Mouse (Mus musculus) lung, postnatal 14 days (tissue): ENCODE data around the gene Ankrd13c.
"Not testable (repeated sequence)": the region's sequence is repeated elsewhere in the genome, so short reads cannot be mapped to it uniquely, and the experiment has no call there.

Experiments used
- DNase-seq: peaks from one replicate; pipeline ENCODE4 v3.0.0; 2021

Ankrd13c gene

DNA sequence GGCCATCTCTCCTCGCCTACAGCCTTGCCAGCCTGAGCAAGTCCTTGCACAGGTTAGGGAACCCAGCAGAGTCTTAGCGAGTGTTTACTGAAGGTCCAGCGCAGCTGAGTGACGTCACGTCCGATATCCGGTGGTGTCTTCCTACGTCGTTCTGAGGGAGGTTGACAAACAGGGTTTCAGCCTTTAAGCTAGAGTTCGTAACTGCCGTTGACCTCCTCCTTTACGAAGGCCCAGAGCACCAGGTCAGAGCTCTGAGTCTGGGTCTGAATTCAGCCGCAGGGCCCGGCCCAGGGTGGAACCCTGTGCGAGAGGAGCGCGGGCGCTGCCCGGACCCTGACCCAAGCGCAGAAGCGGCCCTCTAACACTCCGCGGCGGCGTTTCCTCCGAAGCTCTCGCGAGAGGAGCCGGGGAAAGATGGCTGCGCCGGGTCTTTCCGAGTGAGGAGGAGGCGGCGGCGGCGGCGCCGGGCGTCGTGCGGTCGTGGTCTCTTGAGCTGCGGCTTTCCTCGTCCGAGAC, at the start of gene Ankrd13c:
Gene Ankrd13c, plus strand, starts transcription at position 397 of the 516 bp plus-strand sequence.
- peak; percentile 92 for DNase-seq

GRCm38 (mm10) chr3:157897645-157898044, 49.4 kb upstream of the Ankrd13c start:
- no peak for DNase-seq

DNA sequence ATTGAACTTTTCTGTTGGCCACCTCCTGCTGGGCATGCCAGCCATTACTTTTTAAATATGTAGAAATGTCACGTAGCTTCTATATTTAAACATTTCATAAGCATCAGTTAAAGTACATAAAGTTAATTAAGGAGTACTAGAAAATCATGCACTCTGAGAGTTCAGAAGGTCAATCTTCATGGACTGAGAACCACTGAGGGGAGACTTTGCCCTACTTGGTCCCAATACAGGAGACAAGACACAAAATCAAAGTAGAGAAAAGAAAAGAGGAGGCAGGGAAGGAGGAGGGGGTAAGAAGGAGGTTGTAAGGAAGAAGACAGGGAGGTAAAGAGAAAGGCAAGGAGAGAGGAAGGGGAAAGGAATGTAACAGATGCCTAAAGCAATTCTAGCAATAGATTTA, 47.1 kb upstream of the Ankrd13c start:
- no peak for DNase-seq

- no peak for DNase-seq
These were observed 45.3 kb upstream of the Ankrd13c start for GRCm38 (mm10) chr3:157901721-157902120.

DNA sequence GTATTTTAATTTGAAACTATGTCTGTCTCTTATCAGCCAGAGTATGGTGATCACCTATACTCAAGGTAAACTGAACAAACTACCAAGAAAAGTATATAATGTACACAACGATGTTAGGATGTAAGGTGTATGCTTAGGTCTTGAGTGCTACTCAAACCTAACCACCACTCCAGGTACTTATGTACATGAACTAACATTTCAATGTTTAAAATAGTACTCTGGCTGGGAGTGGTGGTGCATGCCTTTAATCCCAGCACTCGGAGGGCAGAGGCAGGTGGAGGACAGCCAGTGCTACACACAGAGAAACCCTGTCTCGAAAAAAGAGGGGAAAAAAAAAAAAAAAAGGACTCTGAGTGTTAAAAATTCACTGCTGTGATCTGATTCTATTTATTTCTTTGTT, 38.9 kb upstream of the Ankrd13c start:
- no peak for DNase-seq

DNA sequence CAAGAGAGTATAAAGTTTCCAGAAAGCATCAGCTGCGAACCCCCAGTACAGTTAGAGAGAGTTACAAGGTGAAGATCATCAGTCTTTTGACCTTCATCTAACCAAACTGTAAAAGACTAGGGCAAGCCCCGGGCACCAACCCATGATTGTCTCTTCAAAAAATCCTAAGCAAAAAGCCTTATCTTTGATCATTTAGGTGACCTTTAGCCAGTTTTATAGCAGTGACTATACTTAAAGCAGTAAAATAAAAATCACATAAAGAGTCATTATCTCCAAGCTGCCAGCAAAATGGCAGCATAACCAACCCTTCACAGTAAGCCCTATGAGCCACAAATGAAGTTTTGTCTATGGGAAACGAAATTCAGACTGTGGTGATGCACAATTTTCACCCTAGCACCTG, 36.8 kb upstream of the Ankrd13c start:
- no peak for DNase-seq

DNA sequence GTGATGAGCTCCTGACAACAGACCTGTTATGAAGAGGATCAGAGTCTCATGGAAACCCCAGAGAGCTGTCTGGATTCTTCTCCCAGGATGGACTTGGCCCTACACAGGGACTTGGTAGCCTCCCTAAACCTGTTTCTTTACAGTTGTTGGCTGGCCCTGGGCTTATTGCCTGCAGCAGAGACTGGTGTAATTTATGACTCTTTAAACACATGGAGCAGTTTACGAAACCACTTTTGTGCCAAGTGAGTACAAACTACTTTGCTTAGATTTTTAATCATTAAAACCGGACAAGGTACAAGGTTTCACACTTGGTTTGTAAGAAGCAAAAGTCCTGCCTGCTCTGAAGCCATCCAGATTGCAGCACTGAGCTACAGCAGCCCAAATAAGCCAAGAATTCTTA, 34.9 kb upstream of the Ankrd13c start:
- no peak for DNase-seq

DNA sequence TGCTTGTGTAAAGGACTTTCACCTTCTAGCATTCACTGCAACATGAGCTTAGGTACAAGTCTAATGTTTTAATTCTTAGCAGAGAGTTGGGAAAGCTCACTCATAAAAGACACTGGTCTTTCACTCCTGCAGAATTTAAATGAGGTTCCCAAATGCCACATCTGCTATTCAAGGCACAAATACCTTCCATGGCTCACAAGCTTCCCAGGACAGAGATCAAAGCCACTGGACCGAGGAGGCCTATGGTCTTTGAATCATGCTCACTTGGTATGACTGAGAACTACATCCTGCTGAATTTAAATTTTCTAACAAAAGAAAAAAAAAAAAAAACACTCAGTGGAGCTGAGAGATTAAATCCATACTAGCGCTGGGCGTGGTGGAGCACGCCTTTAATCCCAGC, 30.7 kb upstream of the Ankrd13c start:
- DNase-seq, result no peak

DNA sequence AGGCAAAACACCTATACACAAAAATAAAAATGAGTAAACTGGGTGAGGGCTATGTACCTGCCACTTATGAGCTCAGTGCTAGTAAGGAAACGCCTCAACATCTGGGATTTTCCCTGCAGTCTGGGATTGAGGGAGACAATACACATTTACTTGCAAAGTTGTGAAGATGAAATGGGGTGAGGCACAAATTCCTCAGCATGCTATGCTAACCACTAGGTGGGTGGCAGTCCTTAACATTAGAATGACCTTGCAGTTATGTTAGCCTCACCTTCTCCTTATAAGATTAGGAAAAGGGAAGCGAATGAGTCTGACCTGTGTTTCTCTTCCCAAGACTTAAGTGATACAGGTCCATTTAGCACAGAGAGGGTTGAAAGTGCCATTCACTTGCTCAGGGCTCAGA, 25.7 kb upstream of the Ankrd13c start:
- DNase-seq, result no peak

- DNase-seq, result no peak
These were observed 23.7 kb upstream of the Ankrd13c start for GRCm38 (mm10) chr3:157923268-157923835.

DNA sequence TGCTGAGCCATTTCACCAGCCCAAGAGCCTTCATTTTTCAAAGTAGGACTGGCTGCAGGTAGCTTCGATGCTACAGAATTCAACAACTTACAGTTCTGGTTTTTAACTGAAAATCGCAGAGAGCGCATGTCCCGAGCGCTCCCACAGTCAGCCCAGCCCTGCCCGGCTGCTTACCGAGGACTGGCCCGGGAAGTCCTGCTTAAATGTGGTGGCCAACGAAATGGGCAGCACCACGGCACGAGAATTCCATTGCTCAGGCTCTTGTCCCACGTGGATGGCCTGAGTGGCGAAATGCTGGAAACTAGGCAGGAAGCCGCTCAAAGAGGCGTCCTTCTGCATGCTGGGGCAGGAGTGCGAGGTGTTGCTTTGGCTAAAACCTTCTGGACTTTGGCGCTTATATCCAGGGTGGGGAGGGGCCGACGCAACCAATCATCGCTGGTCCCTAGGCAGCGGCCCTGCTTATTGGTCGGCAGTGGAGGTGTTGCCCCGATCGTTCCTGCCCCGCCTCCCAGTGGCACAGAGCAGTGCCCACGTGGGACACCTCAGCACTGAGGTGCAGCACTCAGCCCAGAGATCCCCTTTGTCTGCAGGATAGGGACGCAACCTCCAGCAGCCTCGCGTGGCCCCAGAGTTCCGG, 22.2 kb upstream of the Ankrd13c start, which contains the start of gene Cth:
Gene Cth, minus strand, starts transcription at position 386 of the 637 bp plus-strand sequence.
- peak; percentile 86 for DNase-seq

DNA sequence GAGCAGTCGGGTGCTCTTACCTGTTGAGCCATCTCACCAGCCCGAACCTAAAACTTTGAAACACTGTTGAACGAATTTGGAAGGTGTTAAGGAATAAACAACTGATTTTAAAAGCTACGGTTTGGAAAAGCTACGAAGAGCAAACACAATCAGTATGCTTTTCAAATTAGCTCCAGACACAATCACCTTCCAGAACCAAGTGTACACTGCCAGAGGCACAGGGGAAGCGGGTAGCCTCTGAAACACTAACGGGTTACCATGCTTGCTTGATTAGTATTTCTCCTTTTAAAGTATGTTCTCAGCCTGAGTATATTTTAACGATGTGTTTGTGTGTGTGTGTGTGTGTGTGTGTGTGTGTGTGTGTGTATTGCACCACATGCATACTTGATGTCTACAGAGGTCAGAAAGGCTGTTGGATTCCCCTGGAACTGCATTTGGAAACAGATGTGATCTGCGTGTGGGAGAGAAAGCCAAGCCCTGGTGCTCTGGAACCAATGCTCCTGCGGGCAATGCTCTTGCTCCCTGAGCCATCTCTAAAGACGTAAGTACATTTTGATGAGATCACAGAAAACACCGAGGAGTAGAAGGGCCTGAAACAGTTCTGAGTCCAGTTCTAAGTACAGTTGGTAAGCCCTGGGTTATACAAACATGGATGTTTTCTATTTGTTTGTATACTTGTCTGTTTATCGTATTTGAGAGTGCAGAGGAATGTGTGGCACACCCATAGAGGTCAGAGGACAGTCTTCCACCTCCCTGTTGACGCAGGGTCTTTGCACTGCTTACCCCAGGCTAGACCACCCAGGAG, 21.1 kb upstream of the Ankrd13c start:
- no peak for DNase-seq

GRCm38 (mm10) chr3:157926761-157927160, 20.3 kb upstream of the Ankrd13c start:
- no peak for DNase-seq

DNA sequence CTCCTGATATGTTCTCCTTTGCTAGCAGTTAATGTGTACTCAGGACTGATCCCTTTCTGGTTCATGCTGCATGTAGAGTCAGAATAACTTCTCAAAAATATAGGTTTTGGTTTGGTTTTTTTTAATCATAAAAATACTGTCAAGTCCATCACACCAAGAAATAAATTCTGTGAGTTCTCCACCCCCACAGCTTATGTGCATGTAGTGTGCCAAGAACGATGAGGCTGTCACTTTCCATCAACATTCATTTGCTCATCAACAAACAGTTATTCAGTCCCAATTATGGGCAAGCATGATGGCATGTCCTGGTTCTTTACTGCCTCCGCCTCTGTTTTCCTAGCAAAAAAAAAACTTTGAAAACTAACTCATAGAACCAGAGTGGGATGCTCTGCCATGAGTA, 18.3 kb upstream of the Ankrd13c start:
- no peak for DNase-seq

- DNase-seq, result no peak
These were observed 17.6 kb upstream of the Ankrd13c start for GRCm38 (mm10) chr3:157929417-157929816.

- no peak for DNase-seq
These were observed 15.4 kb upstream of the Ankrd13c start for GRCm38 (mm10) chr3:157931592-157931991.

DNA sequence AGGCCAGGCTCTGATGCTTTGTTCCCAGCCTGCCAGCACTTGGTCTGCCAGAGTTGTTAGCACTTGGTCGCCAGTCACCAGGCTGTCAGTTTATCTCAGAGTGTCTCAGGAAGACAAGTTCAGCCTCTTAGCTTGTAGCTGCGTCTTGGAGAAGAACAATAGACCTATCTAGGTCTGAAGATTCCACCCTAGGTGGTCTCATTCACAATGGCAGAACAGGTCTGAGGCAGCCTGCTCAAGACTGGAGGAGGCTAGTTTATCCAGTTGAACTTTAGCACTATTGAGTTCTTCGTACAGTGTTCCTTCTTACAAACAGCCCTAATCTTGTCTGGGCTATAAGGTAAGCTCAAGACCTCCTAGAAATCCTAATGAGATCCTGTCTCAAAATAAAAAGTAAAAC, 15.0 kb upstream of the Ankrd13c start:
- DNase-seq, result no peak

- not testable (repeated sequence) for DNase-seq
These were observed 13.8 kb upstream of the Ankrd13c start for GRCm38 (mm10) chr3:157933223-157933622.

DNA sequence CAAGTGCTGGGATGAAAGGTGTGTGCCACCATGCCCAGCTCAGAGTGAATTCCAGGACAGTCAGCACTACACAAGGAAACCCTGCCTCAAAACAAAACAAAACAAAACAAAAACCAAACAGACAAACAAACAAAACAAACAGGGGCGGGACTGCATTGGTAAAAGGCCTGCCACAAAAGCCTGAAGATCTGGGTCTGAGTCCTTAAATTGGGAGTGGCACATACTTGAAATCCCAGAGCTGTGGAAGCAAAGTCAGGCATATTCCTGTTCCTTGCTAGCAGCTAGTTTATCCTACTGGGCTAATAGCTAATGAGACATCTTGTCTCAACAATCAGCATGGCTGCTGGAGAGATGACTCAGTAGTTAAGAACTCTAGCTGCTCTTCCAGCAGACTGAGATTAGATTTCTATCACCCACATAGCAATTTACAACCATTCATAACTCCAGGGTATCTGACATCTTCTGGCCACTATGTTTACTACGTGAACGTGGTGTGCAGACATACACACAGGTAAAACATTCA, 12.7 kb upstream of the Ankrd13c start:
- no peak for DNase-seq

- no peak for DNase-seq
These were observed 8.5 kb upstream of the Ankrd13c start for GRCm38 (mm10) chr3:157938585-157938984.

DNA sequence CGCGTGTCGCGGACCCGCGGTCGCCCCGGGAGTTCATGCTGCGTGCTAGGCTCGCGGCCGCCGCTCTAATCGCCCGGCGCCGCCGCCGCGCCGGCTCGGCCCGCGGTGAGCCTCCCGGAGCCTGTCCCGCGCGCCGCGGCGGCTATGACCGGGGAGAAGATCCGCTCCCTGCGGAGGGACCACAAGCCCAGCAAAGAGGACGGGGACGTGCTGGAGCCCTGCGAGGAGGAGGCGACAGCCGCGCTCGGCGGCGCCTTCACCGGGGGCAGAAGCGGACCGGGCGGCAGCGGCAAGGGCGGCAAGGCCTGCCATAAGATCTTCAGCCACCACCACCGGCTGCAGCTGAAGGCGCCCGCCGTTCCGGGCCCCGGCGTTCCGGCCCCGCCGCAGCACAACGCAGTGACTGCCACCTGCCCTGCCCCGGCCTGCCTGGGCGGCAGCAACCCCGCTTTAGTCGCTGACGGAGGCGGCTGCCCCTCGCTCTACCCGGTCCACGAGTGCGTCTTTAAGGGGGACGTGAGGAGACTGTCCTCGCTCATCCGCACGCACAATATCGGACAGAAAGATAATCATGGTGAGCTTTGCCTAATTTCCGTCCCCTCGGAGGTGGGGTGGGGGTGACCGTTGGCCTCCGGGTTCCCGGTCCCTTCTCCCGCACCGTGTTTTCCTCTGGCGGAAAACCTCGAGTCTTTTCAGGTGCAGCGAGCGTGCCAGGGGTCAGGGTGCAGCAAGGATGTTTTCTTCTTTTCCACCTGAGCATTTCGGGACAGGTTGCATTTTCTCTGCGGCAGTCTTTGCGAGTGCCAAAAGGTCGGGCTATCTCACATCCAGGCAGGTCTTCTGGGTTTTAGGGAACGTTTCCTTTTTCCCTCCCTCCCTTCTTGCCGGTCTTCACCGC, 593 bp downstream of the Ankrd13c start:
- DNase-seq, result peak; percentile 25

DNA sequence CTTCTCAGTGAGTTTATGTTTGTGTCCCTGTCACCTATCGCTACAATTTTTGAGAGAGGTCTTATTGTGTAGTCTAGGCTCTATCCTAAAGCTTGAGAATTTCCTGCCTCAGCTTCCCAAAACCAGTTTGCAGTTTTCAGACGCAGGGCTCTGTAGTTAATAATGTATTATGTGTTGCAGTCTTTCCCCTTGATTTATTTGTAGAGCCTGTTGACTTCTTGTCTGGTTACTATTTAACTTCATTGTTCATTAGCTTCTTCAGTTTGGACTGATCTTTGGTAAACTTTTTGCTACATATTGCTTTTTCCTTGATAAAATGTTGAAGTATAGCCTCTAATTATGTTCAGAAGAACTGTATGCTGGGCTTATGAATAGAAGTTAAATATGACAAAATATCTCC, 5.7 kb downstream of the Ankrd13c start:
- DNase-seq, result no peak

DNA sequence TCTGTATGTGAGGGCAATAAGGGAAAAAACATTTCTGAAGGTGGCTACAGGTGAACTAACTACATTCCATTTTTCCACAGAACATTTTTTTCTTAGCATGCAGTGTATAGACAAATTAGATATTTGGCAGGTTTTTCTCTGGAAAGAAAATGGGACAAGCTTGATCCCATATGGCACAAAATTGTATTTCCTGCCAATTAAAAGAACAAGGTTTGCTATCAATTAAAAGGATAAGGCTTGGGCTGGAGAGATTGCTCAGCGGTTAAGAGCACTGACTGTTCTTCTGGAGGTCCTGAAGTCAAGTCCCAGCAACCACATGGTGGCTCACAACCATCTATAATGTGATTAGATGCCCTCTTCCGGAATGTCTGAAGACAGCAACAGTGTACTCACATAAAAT, 8.4 kb downstream of the Ankrd13c start:
- no peak for DNase-seq
